ENCODE assay signal across 21 mouse cellular contexts in the genomic region with DNA sequence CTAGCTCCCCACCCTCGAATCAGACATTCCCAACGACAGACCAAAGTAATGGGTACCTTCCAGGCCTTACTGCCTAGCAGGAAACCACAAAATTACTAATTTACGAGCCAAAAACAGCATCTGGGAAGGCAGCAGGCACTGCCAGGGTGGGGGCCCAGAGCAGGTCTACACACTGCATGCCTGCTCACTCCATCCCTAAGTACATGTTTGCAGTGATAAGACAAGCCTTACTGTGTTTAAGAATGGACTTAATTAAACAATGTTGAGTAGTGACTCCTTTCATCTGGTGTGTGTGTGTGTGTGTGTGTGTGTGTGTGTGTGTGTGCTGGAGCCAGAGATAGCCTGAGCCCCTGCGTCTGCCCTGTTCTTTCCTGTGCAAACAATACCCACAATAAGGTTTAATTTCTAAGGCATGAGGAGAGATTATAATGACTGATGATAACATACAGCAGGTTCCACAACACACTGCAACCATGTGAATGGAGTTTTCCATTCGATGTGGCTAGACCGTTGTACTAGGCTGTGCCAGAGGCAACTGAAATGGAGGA. TPM values are rescaled to one million over a fixed set of nuclear protein-coding genes. Genes with fewer than 3 reads are reported as not detected.
DNase-seq lines count a peak whose midpoint lies in the region; ATAC-seq and TF ChIP-seq lines count a peak whose summit lies in the region.
"Had no signal": no experiment of that assay in that cellular context is flagged by ENCODE, and none has a peak within 500 bp of the region (broad histone marks: within the 10 kb centered on the region; RNA-seq: fewer than 3 reads in every experiment).

No protein-coding gene starts in this region.

- peak; percentile 8; the same call in 1 of the 2 replicates for ATAC-seq in intestine, embryonic 16.5 days
- no peak for ATAC-seq in intestine, embryonic 15.5 days
- peak; percentile 64 for ATAC-seq in lung, postnatal 0 days
- ATAC-seq in stomach, embryonic 15.5 days (ENCODE audit: insufficient read depth, low FRiP score, low read depth) = peak; percentile 84
- ATAC-seq in megakaryocyte-erythroid progenitor cell, adult 5-6 weeks (replicated peaks; ENCODE audit: low FRiP score, low TSS enrichment, poor library complexity, severe bottlenecking) = no peak
- ATAC-seq: activated CD4-positive, CD25-positive, alpha-beta regulatory T cell, adult 4 months; forebrain, embryonic 16.5 days; Patski had no signal

- no peak for TF ChIP-seq CTCF in lung, postnatal 0 days (IDR thresholded peaks at IDR 0.05)

- H3K4me1 ChIP-seq in intestine, embryonic 16.5 days (ENCODE audit: control insufficient read depth, insufficient read depth, low read length) = peaks cover 15% of the 10 kb centered on the region
- H3K4me1 ChIP-seq in intestine, embryonic 15.5 days (replicated peaks) = peaks cover 7% of the 10 kb centered on the region
- no peaks in the 10 kb centered on the region for H3K4me1 ChIP-seq in lung, postnatal 0 days (ENCODE audit: insufficient read depth, low read depth, low read length)
- no peaks in the 10 kb centered on the region for H3K4me1 ChIP-seq in stomach, embryonic 15.5 days

- TF ChIP-seq EP300 in lung, postnatal 0 days (IDR thresholded peaks at IDR 0.05) = no peak

- 73% methylated on average over 6 of the region's 6 CpGs for WGBS in intestine, embryonic 16.5 days
- WGBS in intestine, embryonic 15.5 days = 70% methylated on average over 6 of the region's 6 CpGs
- WGBS in lung, postnatal 0 days = 54% methylated on average over 6 of the region's 6 CpGs
- 64% methylated on average over 6 of the region's 6 CpGs for WGBS in stomach, embryonic 15.5 days

- H3K27ac ChIP-seq in intestine, embryonic 16.5 days (ENCODE audit: low read length) = no peak overlapping the region
- H3K27ac ChIP-seq in intestine, embryonic 15.5 days = no peak overlapping the region
- no peak overlapping the region for H3K27ac ChIP-seq in lung, postnatal 0 days (ENCODE audit: low read length)
- no peak overlapping the region; the same call in 1 of the 2 replicates for H3K27ac ChIP-seq in stomach, embryonic 15.5 days
- H3K27ac ChIP-seq: embryonic facial prominence, embryonic 13.5 days; forebrain, embryonic 12.5 days; heart, adult 2 months; heart, embryonic 15.5 days; hindbrain, embryonic 13.5 days had no signal

- no peak overlapping the region for H3K4me2 ChIP-seq in intestine, embryonic 16.5 days (ENCODE audit: low read depth, low read length)
- no peak overlapping the region for H3K4me2 ChIP-seq in intestine, embryonic 15.5 days (replicated peaks)
- H3K4me2 ChIP-seq in lung, postnatal 0 days (replicated peaks; ENCODE audit: low read depth, low read length) = no peak overlapping the region
- no peak overlapping the region for H3K4me2 ChIP-seq in stomach, embryonic 15.5 days
- H3K4me2 ChIP-seq: embryonic facial prominence, embryonic 13.5 days; forebrain, embryonic 12.5 days; heart, embryonic 11.5 days; heart, embryonic 15.5 days; hindbrain, embryonic 13.5 days had no signal

- H3K9ac ChIP-seq in intestine, embryonic 16.5 days (ENCODE audit: low read depth, low read length) = no peak overlapping the region
- H3K9ac ChIP-seq in intestine, embryonic 15.5 days = no peak overlapping the region
- no peak overlapping the region for H3K9ac ChIP-seq in lung, postnatal 0 days (replicated peaks; ENCODE audit: low read depth)
- H3K9ac ChIP-seq in stomach, embryonic 15.5 days = no peak overlapping the region
- H3K9ac ChIP-seq: embryonic facial prominence, embryonic 13.5 days; forebrain, embryonic 12.5 days; heart, embryonic 15.5 days; hindbrain, embryonic 13.5 days had no signal

- no peaks in the 10 kb centered on the region for H3K9me3 ChIP-seq in intestine, embryonic 16.5 days (ENCODE audit: control insufficient read depth, low read length)
- H3K9me3 ChIP-seq in intestine, embryonic 15.5 days = no peaks in the 10 kb centered on the region
- H3K9me3 ChIP-seq in lung, postnatal 0 days (ENCODE audit: low read length) = no peaks in the 10 kb centered on the region
- H3K9me3 ChIP-seq in stomach, embryonic 15.5 days = no peaks in the 10 kb centered on the region
- H3K9me3 ChIP-seq: embryonic facial prominence, embryonic 13.5 days; forebrain, embryonic 12.5 days; heart, embryonic 15.5 days; hindbrain, embryonic 13.5 days had no signal

- no peak for DNase-seq in lung, postnatal 0 days (ENCODE audit: low spot score)
- DNase-seq in lung, postnatal 36 days = no peak
- DNase-seq: adrenal gland, postnatal 14 days; cerebellum, adult 2 months; cerebellum, postnatal 14 days; gastrocnemius, postnatal 10 days; heart, adult 2 months; heart, postnatal 14 days had no signal

- no peak overlapping the region for H3K4me3 ChIP-seq in intestine, embryonic 16.5 days (ENCODE audit: low read length)
- no peak overlapping the region for H3K4me3 ChIP-seq in intestine, embryonic 15.5 days (replicated peaks)
- H3K4me3 ChIP-seq in lung, postnatal 0 days (ENCODE audit: low read depth, low read length) = no peak overlapping the region
- no peak overlapping the region for H3K4me3 ChIP-seq in stomach, embryonic 15.5 days (replicated peaks)
- H3K4me3 ChIP-seq: embryonic facial prominence, embryonic 13.5 days; forebrain, embryonic 12.5 days; heart, adult 2 months; heart, embryonic 15.5 days; hindbrain, embryonic 13.5 days had no signal

- H3K36me3 ChIP-seq in intestine, embryonic 16.5 days (ENCODE audit: control insufficient read depth, insufficient read depth, low read length) = peaks cover 8% of the 10 kb centered on the region; the same call in 1 of the 2 replicates
- 0 out of 2 replicates have a peak, but pooled peaks cover 5% of the 10 kb centered on the region for H3K36me3 ChIP-seq in intestine, embryonic 15.5 days
- H3K36me3 ChIP-seq in lung, postnatal 0 days (ENCODE audit: insufficient read depth, low read length) = no peaks in the 10 kb centered on the region
- no peaks in the 10 kb centered on the region for H3K36me3 ChIP-seq in stomach, embryonic 15.5 days
- H3K36me3 ChIP-seq: embryonic facial prominence, embryonic 13.5 days; forebrain, embryonic 12.5 days; heart, embryonic 15.5 days had no signal

- H3K27me3 ChIP-seq in intestine, embryonic 16.5 days (replicated peaks; ENCODE audit: control insufficient read depth, insufficient read depth, low read length) = no peaks in the 10 kb centered on the region
- no peaks in the 10 kb centered on the region for H3K27me3 ChIP-seq in intestine, embryonic 15.5 days (replicated peaks)
- no peaks in the 10 kb centered on the region for H3K27me3 ChIP-seq in lung, postnatal 0 days (replicated peaks; ENCODE audit: insufficient read depth, low read length)
- H3K27me3 ChIP-seq in stomach, embryonic 15.5 days (replicated peaks) = no peaks in the 10 kb centered on the region
- H3K27me3 ChIP-seq: CH12.LX; forebrain, embryonic 12.5 days; hindbrain, embryonic 13.5 days; Patski had no signal

RNA-seq across cellular contexts. Expression of gene Pxylp1, which starts 57.0 kb away (rescaled TPM):
- polyA plus RNA-seq in intestine, embryonic 16.5 days (2015; fragmentation: Nextera tagmentation; extraction: Ambion mirVana) = 35.2 and 38.1 TPM in 2 replicates
- polyA plus RNA-seq in intestine, embryonic 15.5 days (2015; fragmentation: Nextera tagmentation; extraction: Ambion mirVana) = 37.6 and 41.5 TPM in 2 replicates
- 6.5 and 7.9 TPM in 2 replicates for polyA plus RNA-seq in lung, postnatal 0 days (2015; fragmentation: Nextera tagmentation; extraction: Ambion mirVana)
- polyA plus RNA-seq in stomach, embryonic 15.5 days (2015; fragmentation: Nextera tagmentation; extraction: Ambion mirVana) = 29.7 and 31.7 TPM in 2 replicates
- total RNA-seq in megakaryocyte-erythroid progenitor cell, adult 5-6 weeks (2014; fragmentation: Nextera tagmentation) = 1.9 and 2.5 TPM in 2 replicates
- total RNA-seq in megakaryocyte-erythroid progenitor cell, adult 5-6 weeks (2017) = 1.4 and 5.2 TPM in 2 replicates

Comparison
In these comparisons a context has a peak if more than half of its experiments do, and no peak if none do; other contexts are left out.
1. ATAC-seq: peak in intestine, embryonic 16.5 days (single experiment), lung, postnatal 0 days (single experiment) and stomach, embryonic 15.5 days (single experiment); none in intestine, embryonic 15.5 days (single experiment) and megakaryocyte-erythroid progenitor cell, adult 5-6 weeks (single experiment).